Mouse (Mus musculus) liver, embryonic 14.5 days (tissue): ENCODE data around the gene Gss.

ENCODE experiments used
- CTCF ChIP-seq: IDR thresholded peaks from 2 replicates; pipeline ENCODE4 v1.5.1; 2016; ENCODE audit warnings: antibody characterized with exemption, low read depth, control low read depth
- EP300 ChIP-seq: IDR thresholded peaks from 2 replicates; pipeline ENCODE4 v1.6.1; 2016; ENCODE audit warnings: antibody characterized with exemption, low read depth

DNA sequence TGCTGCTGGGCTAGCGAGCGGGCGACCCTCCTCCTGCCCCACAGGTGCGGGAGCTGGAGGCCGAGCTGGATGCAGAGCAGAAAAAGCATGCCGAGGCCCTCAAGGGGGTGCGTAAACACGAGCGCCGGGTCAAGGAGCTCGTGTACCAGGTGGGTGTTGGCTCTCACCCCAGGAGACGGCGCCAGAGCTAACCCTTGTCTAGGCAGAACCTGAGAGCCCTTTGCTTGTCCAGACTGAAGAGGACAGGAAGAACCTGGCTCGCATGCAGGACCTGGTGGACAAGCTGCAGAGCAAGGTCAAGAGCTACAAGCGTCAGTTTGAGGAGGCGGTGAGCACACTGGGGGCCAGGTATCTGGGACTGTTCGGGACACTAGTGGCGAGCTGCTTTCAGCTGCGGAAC lies 40.5 kb upstream of the Gss start:
- TF ChIP-seq CTCF (no peak), EP300 (no peak)
